Mouse (Mus musculus): ENCODE results near the gene Pitx1. TPM values are rescaled to one million over a fixed set of nuclear protein-coding genes. Genes with fewer than 3 reads are reported as not detected.

Gene Pitx1
- not detected for total RNA-seq (2021)
- long read RNA-seq = 0 reads

- DNase-seq (ENCODE audit: low spot score in 2 of 2) = no peak
These were observed at the start of gene Pitx1 for GRCm38 (mm10) chr13:55836142-55836625. Gene Pitx1, minus strand, starts transcription at chr13:55836192.

- DNase-seq (ENCODE audit: low spot score in 2 of 2) = no peak
These were observed 45.6 kb upstream of the Pitx1 start for GRCm38 (mm10) chr13:55881431-55882202.

- no peak for DNase-seq (ENCODE audit: low spot score in 2 of 2)
These were observed 42.4 kb upstream of the Pitx1 start for GRCm38 (mm10) chr13:55878353-55878752.

GRCm38 (mm10) chr13:55871410-55871809 is 35.4 kb upstream of the Pitx1 start:
- no peak for DNase-seq (ENCODE audit: low spot score in 2 of 2)

GRCm38 (mm10) chr13:55870001-55870400 is 34.0 kb upstream of the Pitx1 start:
- DNase-seq (ENCODE audit: low spot score in 2 of 2) = no peak

GRCm38 (mm10) chr13:55867540-55868103 is 31.6 kb upstream of the Pitx1 start:
- DNase-seq (ENCODE audit: low spot score in 2 of 2) = no peak

GRCm38 (mm10) chr13:55860483-55860882 is 24.5 kb upstream of the Pitx1 start:
- DNase-seq (ENCODE audit: low spot score in 2 of 2) = no peak

GRCm38 (mm10) chr13:55858463-55858862 is 22.5 kb upstream of the Pitx1 start:
- no peak for DNase-seq (ENCODE audit: low spot score in 2 of 2)

GRCm38 (mm10) chr13:55855793-55856192 is 19.8 kb upstream of the Pitx1 start:
- DNase-seq (ENCODE audit: low spot score in 2 of 2) = no peak

- DNase-seq (ENCODE audit: low spot score in 2 of 2) = no peak
These were observed 16.2 kb upstream of the Pitx1 start for GRCm38 (mm10) chr13:55852205-55852604.

GRCm38 (mm10) chr13:55850726-55851125 is 14.7 kb upstream of the Pitx1 start:
- no peak for DNase-seq (ENCODE audit: low spot score in 2 of 2)

GRCm38 (mm10) chr13:55848604-55849190 is 12.7 kb upstream of the Pitx1 start:
- no peak for DNase-seq (ENCODE audit: low spot score in 2 of 2)

- no peak for DNase-seq (ENCODE audit: low spot score in 2 of 2)
These were observed 11.8 kb upstream of the Pitx1 start for GRCm38 (mm10) chr13:55847805-55848204.

- DNase-seq (ENCODE audit: low spot score in 2 of 2) = no peak
These were observed 7.7 kb upstream of the Pitx1 start for GRCm38 (mm10) chr13:55843700-55844099.

- DNase-seq (ENCODE audit: low spot score in 2 of 2) = no peak
These were observed 4.2 kb upstream of the Pitx1 start for GRCm38 (mm10) chr13:55840223-55840622.

- no peak for DNase-seq (ENCODE audit: low spot score in 2 of 2)
These were observed 1.1 kb upstream of the Pitx1 start for GRCm38 (mm10) chr13:55836786-55837780.

GRCm38 (mm10) chr13:55835548-55836097 is 369 bp downstream of the Pitx1 start:
- DNase-seq (ENCODE audit: low spot score in 2 of 2) = no peak

GRCm38 (mm10) chr13:55834667-55835066 is 1.3 kb downstream of the Pitx1 start:
- no peak for DNase-seq (ENCODE audit: low spot score in 2 of 2)

GRCm38 (mm10) chr13:55833921-55834320 is 2.1 kb downstream of the Pitx1 start:
- DNase-seq (ENCODE audit: low spot score in 2 of 2) = no peak

- DNase-seq (ENCODE audit: low spot score in 2 of 2) = no peak
These were observed 3.4 kb downstream of the Pitx1 start for GRCm38 (mm10) chr13:55832602-55833001.

- no peak for DNase-seq (ENCODE audit: low spot score in 2 of 2)
These were observed 4.3 kb downstream of the Pitx1 start for GRCm38 (mm10) chr13:55831722-55832160.

Data from layer of hippocampus, adult 18-20 months (tissue).